Mouse (Mus musculus) forebrain, postnatal 0 days (tissue): Measurements from ENCODE around the gene Dhx58. TPM values are rescaled to one million over a fixed set of nuclear protein-coding genes. Genes with fewer than 3 reads are reported as not detected.

ENCODE experiments used
- ATAC-seq: fragments of 200-750 bp; cut with Nextera tagmentation; 2 replicates; pipeline ENCODE4 v1.8.0; 2017; ENCODE audit warnings: mild to moderate bottlenecking, moderate library complexity
- DNase-seq: peaks from one replicate; pipeline ENCODE4 v3.0.0-alpha.2; 2015
- H3K27ac ChIP-seq: fragments of 300-500 bp; sonication (generic); 2 replicates; pipeline ENCODE4 v1.5.1; 2014; ENCODE audit warnings: low read depth, mild to moderate bottlenecking, antibody characterized with exemption, low read length, moderate library complexity, mixed read lengths
- H3K27me3 ChIP-seq: fragments of 300-500 bp; sonication (generic); 2 replicates; pipeline ENCODE4 v1.6.1; 2014; ENCODE audit warnings: mild to moderate bottlenecking, low read length, mixed read lengths; ENCODE audit not compliant: insufficient read depth
- H3K36me3 ChIP-seq: fragments of 300-500 bp; sonication (generic); 2 replicates; pipeline ENCODE4 v1.6.1; 2014; ENCODE audit warnings: mild to moderate bottlenecking, moderate library complexity; ENCODE audit not compliant: insufficient read depth
- H3K4me1 ChIP-seq: fragments of 300-500 bp; sonication (generic); 2 replicates; pipeline ENCODE4 v1.6.1; 2014; ENCODE audit warnings: antibody characterized with exemption; ENCODE audit not compliant: insufficient read depth
- H3K4me2 ChIP-seq: fragments of 300-500 bp; sonication (generic); 2 replicates; pipeline ENCODE4 v1.6.1; 2014; ENCODE audit warnings: low read depth, mild to moderate bottlenecking, moderate library complexity
- H3K4me3 ChIP-seq: fragments of 300-500 bp; sonication (generic); 2 replicates; pipeline ENCODE4 v1.5.1; 2014; ENCODE audit warnings: low read depth, low read length, mixed read lengths
- H3K9ac ChIP-seq: fragments of 300-500 bp; sonication (generic); 2 replicates; pipeline ENCODE4 v1.6.1; 2014; ENCODE audit warnings: mild to moderate bottlenecking
- H3K9me3 ChIP-seq: fragments of 300-500 bp; sonication (generic); 2 replicates; pipeline ENCODE4 v1.6.1; 2016; ENCODE audit warnings: low read length
- CTCF ChIP-seq: sonication (generic); IDR thresholded peaks from 2 replicates; pipeline ENCODE4 v1.5.1; 2016; ENCODE audit warnings: antibody characterized with exemption, control low read depth, low read depth
- WGBS: fragments of 180-500 bp; shearing (Covaris S2); extraction: QIAGEN DNeasy Blood & Tissue Kit; methylation state at CpG from one replicate; pipeline ENCODE4 v1.1.7; 2014; 5-methylcytosine and 5-hydroxymethylcytosine counted together
- polyA plus RNA-seq: library from polyadenylated mRNA; unstranded; fragments of >200 nt; fragmentation: Nextera tagmentation; extraction: Ambion mirVana; gene quantifications from 2 replicates; pipeline ENCODE4 v1.2.1, GENCODE M21; 2015
- total RNA-seq: library from RNA; depleted of rRNA; stranded (reverse); fragments of >200 nt; gene quantifications from 2 replicates; pipeline ENCODE4 v1.2.3, GENCODE M21; 2014

Gene Dhx58
- total and polyA plus RNA-seq, 2 experiments from 2014 or later, result 1.5 to 2.3 TPM

DNA sequence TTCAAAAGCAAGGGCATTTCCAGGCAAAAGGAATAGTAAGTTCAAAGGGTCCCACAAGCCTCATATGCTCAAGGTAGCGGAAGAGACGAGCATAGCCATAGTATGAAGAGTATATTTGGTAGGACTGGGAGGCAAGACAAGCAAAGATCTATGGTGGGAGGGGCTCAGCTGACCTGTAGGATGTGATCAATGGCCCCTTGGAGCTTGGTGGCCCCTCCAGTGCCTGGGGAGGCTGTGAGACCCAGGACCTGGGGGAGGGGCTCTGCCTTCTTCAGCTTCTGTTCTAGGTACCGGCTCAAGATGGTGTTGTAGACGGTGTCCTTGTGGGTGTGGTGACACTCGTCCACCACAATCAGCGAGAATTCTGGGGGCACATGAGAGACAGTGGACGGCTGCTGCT is 1.2 kb downstream of the Dhx58 start:
- Histone ChIP-seq H3K4me2 (peak overlapping the region; percentile 16; the same call in 1 of the 2 replicates), H3K27me3 (no peaks in the 10 kb centered on the region), H3K36me3 (peaks cover 34% of the 10 kb centered on the region), H3K4me3 (no peak overlapping the region), H3K27ac (no peak overlapping the region), H3K4me1 (no peaks in the 10 kb centered on the region), H3K9ac (no peak overlapping the region), H3K9me3 (no peaks in the 10 kb centered on the region)
- no peak for DNase-seq
- WGBS, result 57% methylated on average over 7 of the region's 7 CpGs
- no peak for TF ChIP-seq CTCF
- no peak for ATAC-seq

DNA sequence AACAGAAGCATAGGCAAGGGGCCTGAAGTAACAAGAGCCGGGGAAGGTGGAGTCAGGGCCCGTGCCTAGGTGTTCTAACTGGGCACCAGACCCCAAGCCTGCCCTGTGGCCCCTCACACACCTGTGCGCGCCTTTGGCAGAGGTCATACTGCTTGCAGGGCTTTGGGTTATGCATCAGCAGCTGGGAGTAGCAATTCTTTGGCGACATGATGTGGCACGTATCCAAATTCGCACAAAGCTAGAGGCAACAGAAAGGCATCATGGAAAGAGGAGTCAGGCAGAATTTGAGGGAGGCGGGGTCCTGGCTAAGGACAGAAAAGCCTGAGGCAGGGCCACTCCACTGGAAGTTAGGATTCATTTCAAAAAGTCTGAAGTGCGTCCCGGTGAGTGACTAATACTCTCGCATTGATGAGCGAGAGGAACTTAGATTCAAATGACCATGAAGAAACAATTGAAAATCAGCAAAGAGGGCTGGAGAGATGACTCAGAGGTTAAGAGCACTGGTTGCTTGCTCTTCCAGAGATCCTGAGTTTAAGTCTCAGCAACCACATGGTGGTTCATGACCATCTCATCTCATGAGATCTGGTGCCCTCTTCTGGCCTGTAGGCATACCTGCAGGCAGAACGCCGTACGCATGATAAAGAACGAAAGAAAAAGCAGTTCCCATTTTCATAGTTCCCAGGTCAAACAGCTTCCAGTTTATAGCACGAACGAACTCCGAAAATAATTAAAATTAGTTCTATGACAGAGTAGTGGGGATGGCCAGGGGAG is 1.8 kb downstream of the Dhx58 start:
- Histone ChIP-seq H3K4me3 (no peak overlapping the region), H3K4me2 (peak overlapping the region; percentile 16; the same call in 1 of the 2 replicates), H3K36me3 (peaks cover 27% of the 10 kb centered on the region), H3K27me3 (no peaks in the 10 kb centered on the region), H3K9me3 (no peaks in the 10 kb centered on the region), H3K27ac (no peak overlapping the region), H3K9ac (no peak overlapping the region), H3K4me1 (no peaks in the 10 kb centered on the region)
- ATAC-seq (peak; percentile 75), DNase-seq (peak; percentile 89)
- TF ChIP-seq CTCF, result peak; percentile 96
- 33% methylated on average over 19 of the region's 19 CpGs for WGBS

DNA sequence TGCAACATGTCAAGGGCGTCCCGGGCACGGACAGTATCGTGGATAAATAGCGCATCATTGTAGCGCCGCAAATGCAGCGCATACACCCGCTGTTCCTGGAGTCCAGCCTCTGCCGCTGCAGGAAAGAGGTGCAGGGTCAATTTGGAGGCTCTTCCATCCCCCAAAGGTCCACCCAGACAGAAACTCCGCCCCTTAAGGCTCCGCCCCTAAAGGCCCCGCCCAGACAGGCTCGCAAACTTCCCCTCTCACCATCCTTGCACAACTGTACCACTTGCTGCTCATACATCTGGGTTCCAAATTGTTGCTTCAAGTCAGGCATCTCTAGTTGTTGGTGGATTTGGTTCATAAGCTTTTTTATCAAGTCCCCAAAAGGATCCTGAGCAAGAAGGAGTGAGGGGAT is 2.8 kb downstream of the Dhx58 start:
- DNase-seq (no peak), ATAC-seq (no peak)
- 6% methylated on average over 14 of the region's 14 CpGs for WGBS
- H3K9me3 ChIP-seq, result no peaks in the 10 kb centered on the region
- no peaks in the 10 kb centered on the region for H3K27me3 ChIP-seq
- peaks cover 18% of the 10 kb centered on the region for H3K36me3 ChIP-seq
- no peak overlapping the region for H3K9ac ChIP-seq
- no peak overlapping the region; the same call in 1 of the 2 replicates for H3K4me2 ChIP-seq
- no peak overlapping the region for H3K4me3 ChIP-seq
- no peak overlapping the region for H3K27ac ChIP-seq
- H3K4me1 ChIP-seq, result no peaks in the 10 kb centered on the region
- TF ChIP-seq CTCF, result no peak

DNA sequence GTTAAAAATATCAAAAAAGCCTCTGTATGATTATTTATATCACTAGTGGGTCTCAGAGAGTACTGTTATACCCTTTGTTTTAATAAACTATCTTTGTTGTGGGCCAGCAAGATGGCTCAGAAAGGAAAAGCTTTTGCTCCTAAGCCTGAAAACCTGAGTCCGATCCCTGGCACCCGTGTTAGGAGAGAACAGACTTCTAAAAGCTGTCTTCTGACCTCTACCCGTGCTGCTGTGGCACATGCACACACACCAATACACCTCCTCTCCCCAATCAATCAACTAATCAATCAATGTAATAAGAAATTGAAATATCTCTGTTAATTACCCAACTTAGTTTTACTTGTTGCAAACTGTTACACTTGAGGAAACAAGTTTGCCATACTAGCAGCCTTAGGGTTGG is 3.4 kb downstream of the Dhx58 start:
- ATAC-seq, result no peak
- no peak overlapping the region for H3K4me2 ChIP-seq
- 72% methylated on average over 3 of the region's 3 CpGs for WGBS
- peaks cover 12% of the 10 kb centered on the region for H3K36me3 ChIP-seq
- no peak overlapping the region for H3K4me3 ChIP-seq
- no peak for TF ChIP-seq CTCF
- H3K9me3 ChIP-seq, result no peaks in the 10 kb centered on the region
- no peak overlapping the region for H3K27ac ChIP-seq
- no peaks in the 10 kb centered on the region for H3K4me1 ChIP-seq
- no peak overlapping the region for H3K9ac ChIP-seq
- no peak for DNase-seq
- no peaks in the 10 kb centered on the region for H3K27me3 ChIP-seq

DNA sequence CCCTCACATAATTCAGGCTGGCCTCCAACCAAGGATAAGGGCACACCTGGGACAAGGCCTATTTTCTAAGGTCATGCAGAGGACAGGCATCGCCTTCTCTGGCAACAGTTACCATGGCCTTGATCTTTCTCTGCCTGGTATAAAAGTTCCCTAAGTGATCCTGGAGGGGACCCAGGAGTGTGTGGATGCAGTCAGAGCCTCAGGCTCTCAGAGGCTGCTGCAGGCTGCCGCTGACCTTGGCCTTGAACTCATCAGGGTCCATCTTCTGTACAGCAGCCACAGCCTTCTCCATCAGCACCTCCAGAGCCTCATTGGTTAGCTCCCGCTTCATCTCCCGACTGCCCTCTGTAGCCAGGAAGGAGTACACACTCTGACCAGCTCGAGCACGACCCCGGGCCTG is 6.2 kb downstream of the Dhx58 start:
- Histone ChIP-seq H3K9ac (no peak overlapping the region), H3K4me2 (no peak overlapping the region), H3K4me1 (no peaks in the 10 kb centered on the region), H3K4me3 (no peak overlapping the region), H3K27me3 (no peaks in the 10 kb centered on the region; the same call in 1 of the 2 replicates), H3K36me3 (no peaks in the 10 kb centered on the region), H3K9me3 (no peaks in the 10 kb centered on the region), H3K27ac (no peak overlapping the region)
- TF ChIP-seq CTCF, result no peak
- 77% methylated on average over 7 of the region's 7 CpGs for WGBS
- ATAC-seq (no peak), DNase-seq (no peak)

DNA sequence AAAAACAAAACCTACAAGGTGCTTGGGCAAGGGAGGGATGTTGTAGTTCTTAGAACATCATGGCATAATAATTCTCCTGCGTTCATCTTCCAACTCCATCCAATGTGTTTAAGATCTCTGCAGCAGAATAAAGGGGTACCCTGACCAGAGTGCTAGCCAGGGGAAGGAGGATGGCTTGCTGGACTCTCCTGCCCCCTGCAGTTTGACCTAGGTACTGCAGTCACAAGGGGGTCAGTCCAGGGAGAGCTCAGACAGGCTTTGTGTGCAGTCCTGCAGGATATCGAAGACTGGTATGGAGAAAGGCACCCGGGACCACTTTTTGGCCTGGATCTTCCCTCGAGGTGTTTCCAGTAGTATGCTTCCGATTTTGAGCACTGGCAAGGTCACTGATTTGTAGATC is 9.1 kb downstream of the Dhx58 start:
- DNase-seq, result peak; percentile 63
- Histone ChIP-seq H3K4me1 (no peaks in the 10 kb centered on the region), H3K27me3 (peaks cover 3% of the 10 kb centered on the region), H3K9ac (no peak overlapping the region), H3K36me3 (no peaks in the 10 kb centered on the region), H3K27ac (no peak overlapping the region), H3K9me3 (no peaks in the 10 kb centered on the region), H3K4me3 (no peak overlapping the region), H3K4me2 (no peak overlapping the region)
- ATAC-seq, result peak; percentile 51; the same call in 1 of the 2 replicates
- WGBS, result 32% methylated on average over 5 of the region's 5 CpGs
- peak; percentile 89 for TF ChIP-seq CTCF

DNA sequence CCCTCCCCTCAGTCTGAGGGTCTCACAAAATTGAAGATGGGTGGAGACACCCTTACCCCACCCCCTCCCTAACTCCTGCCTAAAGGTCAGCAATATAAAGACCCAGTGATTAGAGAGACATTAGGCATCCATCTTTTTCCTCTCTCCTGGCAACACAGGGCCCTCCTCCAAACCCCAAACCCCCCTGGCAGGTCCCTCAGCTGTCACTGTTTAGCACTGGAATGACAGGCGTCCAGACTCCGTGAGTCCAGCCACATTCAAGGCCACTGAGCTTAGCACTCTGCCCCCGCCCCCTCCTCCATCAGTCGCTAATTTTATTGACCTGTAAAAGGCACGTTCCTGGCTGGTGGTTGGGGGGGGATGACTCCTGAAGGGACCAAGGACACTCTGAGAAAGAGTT is 10.9 kb downstream of the Dhx58 start:
- Histone ChIP-seq H3K4me1 (no peaks in the 10 kb centered on the region), H3K9me3 (no peaks in the 10 kb centered on the region), H3K4me3 (no peak overlapping the region), H3K9ac (no peak overlapping the region), H3K4me2 (no peak overlapping the region), H3K27me3 (peaks cover 3% of the 10 kb centered on the region), H3K36me3 (no peaks in the 10 kb centered on the region), H3K27ac (no peak overlapping the region)
- DNase-seq (no peak), ATAC-seq (no peak)
- no peak for TF ChIP-seq CTCF
- WGBS, result 30% methylated on average over 5 of the region's 5 CpGs
